Mouse (Mus musculus) ES-E14 (cell line): ENCODE measurements at regions not wholly inside any gene's neighbourhood (a gene's known extent, or its start where the extent isn't known, plus 50 kb on each side); places are given as distances from the start of the nearest gene placed in this dataset.

Experiments used
- CHD2 ChIP-seq: IDR thresholded peaks from 2 replicates; pipeline ENCODE4 v1.6.1; 2014; ENCODE audit warnings: mild to moderate bottlenecking, low read depth, low read length, inconsistent platforms
- ZC3H11A ChIP-seq: IDR thresholded peaks from 2 replicates; pipeline ENCODE4 v1.6.1; 2012; ENCODE audit warnings: low read depth, mild to moderate bottlenecking, inconsistent platforms, low read length, borderline replicate concordance

DNA sequence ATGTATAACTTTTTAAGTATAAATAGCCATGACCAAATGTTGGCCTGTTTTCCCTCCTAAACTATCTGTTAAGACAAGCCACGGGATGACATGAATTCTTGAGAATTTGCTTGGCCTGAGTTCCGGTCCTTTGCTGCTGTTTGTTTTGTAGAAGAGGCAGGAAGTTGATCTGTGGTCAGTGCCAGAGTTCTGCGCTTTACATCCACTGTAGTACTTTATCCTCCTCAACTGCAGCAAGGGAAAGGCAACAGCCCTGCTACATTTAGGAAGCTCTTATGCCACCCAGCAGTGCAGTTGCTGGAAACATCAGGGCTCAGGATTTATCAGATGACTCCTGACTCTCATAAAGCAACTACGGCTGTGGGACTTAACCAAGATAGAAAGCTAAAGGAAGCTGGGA is 508.4 kb upstream of the Map3k7 start:
- TF ChIP-seq ZC3H11A (no peak), CHD2 (no peak)
